Mouse (Mus musculus) heart, embryonic 12.5 days (tissue): ENCODE results near the gene Map3k14. TPM values are rescaled to one million over a fixed set of nuclear protein-coding genes. Genes with fewer than 3 reads are reported as not detected.

Source experiments
- ATAC-seq: fragments of 200-750 bp; cut with Nextera tagmentation; 2 replicates; pipeline ENCODE4 v1.8.0; 2017; ENCODE audit warnings: moderate TSS enrichment, moderate library complexity; ENCODE audit not compliant: insufficient number of reproducible peaks, low FRiP score
- H3K27ac ChIP-seq: fragments of 300-500 bp; sonication (generic); 2 replicates; pipeline ENCODE4 v1.5.1; 2016; ENCODE audit warnings: mild to moderate bottlenecking, moderate library complexity; ENCODE audit not compliant: poor library complexity, severe bottlenecking
- H3K27me3 ChIP-seq: fragments of 300-500 bp; sonication (generic); replicated peaks from 2 replicates; pipeline ENCODE4 v1.6.1; 2016; ENCODE audit warnings: mild to moderate bottlenecking, moderate library complexity
- H3K36me3 ChIP-seq: fragments of 300-500 bp; sonication (generic); 2 replicates; pipeline ENCODE4 v1.6.1; 2016; ENCODE audit warnings: mild to moderate bottlenecking, moderate library complexity
- H3K4me1 ChIP-seq: fragments of 300-500 bp; sonication (generic); replicated peaks from 2 replicates; pipeline ENCODE4 v1.6.1; 2016; ENCODE audit warnings: mild to moderate bottlenecking
- H3K4me2 ChIP-seq: fragments of 300-500 bp; sonication (generic); 2 replicates; pipeline ENCODE4 v1.6.1; 2016; ENCODE audit warnings: mild to moderate bottlenecking, moderate library complexity
- H3K4me3 ChIP-seq: fragments of 300-500 bp; sonication (generic); 2 replicates; pipeline ENCODE4 v1.5.1; 2016; ENCODE audit warnings: mild to moderate bottlenecking
- H3K9ac ChIP-seq: fragments of 300-500 bp; sonication (generic); 2 replicates; pipeline ENCODE4 v1.6.1; 2016; ENCODE audit warnings: mild to moderate bottlenecking, moderate library complexity
- H3K9me3 ChIP-seq: fragments of 300-500 bp; sonication (generic); replicated peaks from 2 replicates; pipeline ENCODE4 v1.6.1; 2016; ENCODE audit warnings: mild to moderate bottlenecking, moderate library complexity
- WGBS: fragments of 180-500 bp; shearing (Covaris S2); methylation state at CpG from one replicate; pipeline ENCODE4 v1.1.7; 2016; 5-methylcytosine and 5-hydroxymethylcytosine counted together
- polyA plus RNA-seq: library from polyadenylated mRNA; unstranded; fragments of >200 nt; fragmentation: Nextera tagmentation; extraction: Ambion mirVana; gene quantifications from 2 replicates; pipeline ENCODE4 v1.2.1, GENCODE M21; 2016

Map3k14 gene
- polyA plus RNA-seq, 1 experiment from 2014 or later, result 2.0 TPM

- H3K9ac ChIP-seq, result no peak overlapping the region
- ATAC-seq, result no peak
- 42% methylated on average over 9 of the region's 9 CpGs for WGBS
- peaks cover 16% of the 10 kb centered on the region for H3K4me1 ChIP-seq
- no peak overlapping the region for H3K4me3 ChIP-seq
- no peaks in the 10 kb centered on the region for H3K9me3 ChIP-seq
- no peak overlapping the region for H3K27ac ChIP-seq
- H3K27me3 ChIP-seq, result peaks cover 97% of the 10 kb centered on the region
- H3K36me3 ChIP-seq, result no peaks in the 10 kb centered on the region
- H3K4me2 ChIP-seq, result no peak overlapping the region
Measured at GRCm38 (mm10) chr11:103193825-103194168, 73.5 kb downstream of the Map3k14 start.

DNA sequence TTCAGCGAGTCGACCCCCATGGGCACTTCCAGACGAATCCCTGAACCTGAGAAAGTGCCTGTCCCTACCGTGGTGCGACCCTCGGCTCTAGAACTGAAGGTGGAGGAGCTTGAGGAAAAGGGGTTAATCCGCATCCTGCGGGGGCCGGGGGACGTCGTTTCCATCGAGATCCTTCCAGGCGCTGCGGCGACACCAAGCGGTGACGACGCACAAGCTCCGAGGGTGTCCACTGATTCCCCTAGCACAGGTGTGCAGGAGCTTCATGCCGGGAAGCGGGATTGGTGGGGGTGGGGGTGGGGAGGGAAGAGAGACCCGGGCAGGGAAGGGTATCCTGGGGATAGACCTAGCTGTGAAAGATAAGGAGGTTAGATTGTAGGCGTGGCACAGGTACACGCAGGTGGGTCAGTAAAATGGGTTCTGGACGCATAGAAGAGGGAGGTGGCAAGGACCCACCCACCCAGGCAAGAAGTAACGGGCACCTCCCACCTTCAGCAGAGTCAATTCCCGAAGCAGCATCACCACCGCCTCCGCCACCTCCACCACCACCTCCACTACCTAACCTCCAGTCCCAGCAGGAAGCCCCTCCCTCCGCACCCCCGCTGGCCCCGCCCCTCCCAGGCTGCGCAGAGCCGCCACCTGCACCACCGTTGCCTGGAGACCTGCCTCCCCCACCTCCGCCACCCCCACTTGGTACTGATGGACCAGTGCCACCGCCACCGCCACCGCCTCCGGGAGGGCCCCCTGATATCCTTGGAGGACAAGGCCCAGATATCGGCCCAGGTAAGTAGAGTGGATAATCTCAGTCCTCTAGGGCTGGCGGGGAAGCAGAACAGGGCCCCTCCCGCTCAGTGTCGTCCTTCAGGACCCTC is 74.1 kb downstream of the Map3k14 start:
- H3K9me3 ChIP-seq, result no peaks in the 10 kb centered on the region
- H3K27me3 ChIP-seq, result peaks cover 96% of the 10 kb centered on the region
- peak overlapping the region; percentile 29 for H3K9ac ChIP-seq
- H3K36me3 ChIP-seq, result no peaks in the 10 kb centered on the region
- peak overlapping the region; percentile 63 for H3K4me2 ChIP-seq
- 7% methylated on average over 43 of the region's 44 CpGs for WGBS
- H3K4me3 ChIP-seq, result peak overlapping the region; percentile 24; the same call in 1 of the 2 replicates
- no peak overlapping the region for H3K27ac ChIP-seq
- H3K4me1 ChIP-seq, result peaks cover 10% of the 10 kb centered on the region
- no peak; the same call in 1 of the 2 replicates for ATAC-seq

DNA sequence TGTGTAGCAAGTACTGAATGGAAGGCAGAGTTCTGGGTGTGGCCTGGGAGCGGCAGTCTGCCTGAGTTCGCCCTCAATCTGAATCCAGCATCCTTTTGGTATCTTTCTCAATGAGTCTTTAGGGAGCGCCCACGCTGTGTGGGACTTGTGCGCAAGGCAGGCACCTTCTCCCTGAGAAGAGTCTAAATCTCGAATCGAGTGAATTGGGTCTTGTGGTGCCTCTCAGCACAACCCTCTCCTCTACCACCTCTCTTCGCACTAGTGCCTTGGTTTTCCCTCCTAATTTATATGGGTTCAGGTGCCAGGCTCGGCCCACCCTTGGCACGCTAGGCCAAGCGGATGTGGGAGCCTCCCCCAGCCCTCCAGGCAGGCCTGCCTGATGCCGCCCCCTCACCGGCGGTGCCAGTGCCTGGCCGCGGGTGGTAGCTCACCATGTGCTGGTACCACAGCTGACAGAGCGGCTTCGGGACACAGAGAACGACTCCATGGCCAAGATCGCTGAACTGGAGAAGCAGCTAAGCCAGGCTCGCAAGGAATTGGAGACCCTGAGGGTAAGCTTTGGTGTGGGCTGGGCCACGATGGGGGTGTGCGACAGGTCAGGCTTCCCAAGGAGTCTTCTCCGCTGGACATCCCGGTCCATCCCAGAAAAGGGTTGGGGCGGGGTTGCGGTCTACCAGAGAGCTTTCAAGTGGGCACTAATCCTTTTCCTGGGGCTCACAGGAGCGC is 74.9 kb downstream of the Map3k14 start:
- no peaks in the 10 kb centered on the region for H3K36me3 ChIP-seq
- H3K4me2 ChIP-seq, result peak overlapping the region; percentile 63
- H3K27ac ChIP-seq, result no peak overlapping the region
- H3K4me3 ChIP-seq, result peak overlapping the region; percentile 24; the same call in 1 of the 2 replicates
- peaks cover 9% of the 10 kb centered on the region for H3K4me1 ChIP-seq
- H3K9me3 ChIP-seq, result no peaks in the 10 kb centered on the region
- peaks cover 93% of the 10 kb centered on the region for H3K27me3 ChIP-seq
- ATAC-seq, result no peak
- 21% methylated on average over 28 of the region's 28 CpGs for whole genome bisulfite sequencing
- peak overlapping the region; percentile 29 for H3K9ac ChIP-seq

GRCm38 (mm10) chr11:103184891-103185290 is 82.4 kb downstream of the Map3k14 start:
- no peaks in the 10 kb centered on the region for H3K36me3 ChIP-seq
- H3K9ac ChIP-seq, result no peak overlapping the region
- peaks cover 53% of the 10 kb centered on the region for H3K27me3 ChIP-seq
- H3K9me3 ChIP-seq, result no peaks in the 10 kb centered on the region
- no peak overlapping the region for H3K4me2 ChIP-seq
- H3K4me3 ChIP-seq, result no peak overlapping the region
- H3K4me1 ChIP-seq, result no peaks in the 10 kb centered on the region
- no peak for ATAC-seq
- H3K27ac ChIP-seq, result no peak overlapping the region
- WGBS, result 33% methylated on average over 2 of the region's 2 CpGs

- Histone ChIP-seq H3K27ac (no peak overlapping the region), H3K4me1 (peaks cover 11% of the 10 kb centered on the region), H3K9me3 (no peaks in the 10 kb centered on the region), H3K36me3 (no peaks in the 10 kb centered on the region), H3K4me3 (no peak overlapping the region), H3K4me2 (no peak overlapping the region), H3K9ac (no peak overlapping the region), H3K27me3 (peaks cover 49% of the 10 kb centered on the region)
- 73% methylated on average over 3 of the region's 3 CpGs for WGBS
- ATAC-seq, result no peak
Measured at GRCm38 (mm10) chr11:103181911-103182310, 85.4 kb downstream of the Map3k14 start.

GRCm38 (mm10) chr11:103181349-103181748 is 85.9 kb downstream of the Map3k14 start:
- Histone ChIP-seq H3K27ac (no peak overlapping the region), H3K36me3 (no peaks in the 10 kb centered on the region), H3K27me3 (peaks cover 49% of the 10 kb centered on the region), H3K4me1 (peaks cover 15% of the 10 kb centered on the region), H3K4me2 (no peak overlapping the region), H3K9ac (no peak overlapping the region), H3K4me3 (no peak overlapping the region), H3K9me3 (no peaks in the 10 kb centered on the region)
- ATAC-seq, result no peak
- WGBS, result 72% methylated on average over 9 of the region's 9 CpGs

DNA sequence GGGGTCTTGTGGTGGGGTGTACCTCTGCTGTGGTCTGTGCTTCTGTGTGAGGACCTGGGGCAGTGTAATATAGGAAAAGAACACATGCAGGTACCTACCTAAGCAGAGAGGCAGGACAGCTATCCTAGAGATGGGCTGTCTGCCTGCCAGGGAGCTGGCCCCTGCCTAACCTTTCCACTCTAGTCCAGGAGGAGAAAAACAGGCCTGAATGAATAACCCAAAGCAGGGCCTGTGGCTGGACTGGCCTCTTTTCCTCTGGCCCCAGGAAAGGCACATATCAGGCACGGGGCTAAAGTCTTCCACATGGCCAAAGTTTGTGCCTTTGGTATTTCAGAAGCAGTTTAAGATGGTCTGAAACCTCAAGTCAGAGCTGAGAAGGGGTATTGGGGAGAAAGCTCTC is 86.8 kb downstream of the Map3k14 start:
- WGBS, result 61% methylated on average over 1 of the region's 1 CpGs
- peaks cover 45% of the 10 kb centered on the region for H3K27me3 ChIP-seq
- ATAC-seq, result no peak

DNA sequence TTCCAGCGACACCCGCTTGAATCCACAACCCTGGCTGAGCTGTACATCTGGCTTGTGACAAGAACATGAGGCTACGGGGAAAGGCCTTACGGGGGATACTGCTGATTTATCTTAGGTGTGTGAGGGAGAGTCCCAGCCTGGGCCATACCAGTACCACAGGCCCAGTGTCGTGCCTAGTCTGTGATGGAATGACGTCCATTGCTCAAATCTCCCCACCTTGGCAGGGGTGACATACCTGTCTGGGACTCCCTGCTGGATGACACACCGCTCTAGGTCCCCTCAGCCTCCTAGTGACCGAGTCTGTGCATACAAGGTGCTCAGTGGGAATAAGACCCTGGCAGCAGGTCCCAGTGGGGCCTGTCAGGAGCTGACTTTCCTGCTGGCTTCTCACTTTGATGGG is 88.5 kb downstream of the Map3k14 start:
- no peak overlapping the region for H3K4me2 ChIP-seq
- peaks cover 44% of the 10 kb centered on the region for H3K27me3 ChIP-seq
- H3K36me3 ChIP-seq, result no peaks in the 10 kb centered on the region
- H3K27ac ChIP-seq, result no peak overlapping the region
- 82% methylated on average over 8 of the region's 8 CpGs for WGBS
- H3K9me3 ChIP-seq, result no peaks in the 10 kb centered on the region
- peaks cover 21% of the 10 kb centered on the region for H3K4me1 ChIP-seq
- no peak overlapping the region for H3K4me3 ChIP-seq
- ATAC-seq, result no peak
- no peak overlapping the region for H3K9ac ChIP-seq

More for the DNA sequence above, 86.8 kb downstream of the Map3k14 start:
- Histone ChIP-seq H3K4me3 (no peak overlapping the region), H3K36me3 (no peaks in the 10 kb centered on the region), H3K27ac (no peak overlapping the region), H3K4me1 (peaks cover 15% of the 10 kb centered on the region), H3K9ac (no peak overlapping the region), H3K9me3 (no peaks in the 10 kb centered on the region), H3K4me2 (no peak overlapping the region)

GRCm38 (mm10) chr11:103177815-103178485 is 89.3 kb downstream of the Map3k14 start:
- no peak overlapping the region for H3K4me3 ChIP-seq
- no peak for ATAC-seq

GRCm38 (mm10) chr11:103177216-103177615 is 90.1 kb downstream of the Map3k14 start:
- H3K4me1 ChIP-seq, result peaks cover 22% of the 10 kb centered on the region
- no peak for ATAC-seq
- no peaks in the 10 kb centered on the region for H3K9me3 ChIP-seq
- 39% methylated on average over 5 of the region's 5 CpGs for WGBS
- H3K27me3 ChIP-seq, result peaks cover 49% of the 10 kb centered on the region
- H3K4me3 ChIP-seq, result no peak overlapping the region
- H3K4me2 ChIP-seq, result 0 out of 2 replicates have a peak overlapping the region, but pooled peaks have one; percentile 20
- no peak overlapping the region for H3K9ac ChIP-seq
- no peaks in the 10 kb centered on the region for H3K36me3 ChIP-seq
- no peak overlapping the region for H3K27ac ChIP-seq

More at GRCm38 (mm10) chr11:103177815-103178485, 89.3 kb downstream of the Map3k14 start:
- H3K9ac ChIP-seq, result no peak overlapping the region
- peaks cover 50% of the 10 kb centered on the region for H3K27me3 ChIP-seq
- WGBS, result 76% methylated on average over 15 of the region's 15 CpGs
- H3K4me2 ChIP-seq, result no peak overlapping the region
- no peaks in the 10 kb centered on the region for H3K9me3 ChIP-seq
- H3K27ac ChIP-seq, result no peak overlapping the region
- peaks cover 21% of the 10 kb centered on the region for H3K4me1 ChIP-seq
- no peaks in the 10 kb centered on the region for H3K36me3 ChIP-seq

DNA sequence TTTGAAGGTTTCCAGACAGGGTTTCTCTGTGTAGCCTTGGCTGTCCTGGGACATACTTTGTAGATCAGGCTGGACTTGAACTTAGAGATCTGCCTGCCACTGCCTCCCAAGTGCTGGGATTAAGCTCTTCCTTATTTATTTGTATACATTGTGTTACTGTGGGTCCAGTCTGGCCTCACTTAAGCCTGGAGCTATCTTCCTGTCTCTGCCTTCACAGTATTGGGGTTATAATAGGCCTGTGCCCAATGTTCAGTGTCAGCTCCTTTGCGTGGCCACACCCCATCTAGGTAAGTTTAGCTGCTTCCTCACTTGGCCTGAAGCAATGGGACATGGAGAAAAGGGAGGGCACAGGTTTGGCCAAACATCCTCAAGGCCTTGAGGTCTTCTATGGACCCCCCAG is 90.8 kb downstream of the Map3k14 start:
- WGBS, result 85% methylated on average over 1 of the region's 1 CpGs
- Histone ChIP-seq H3K27me3 (peaks cover 50% of the 10 kb centered on the region), H3K9ac (no peak overlapping the region), H3K27ac (no peak overlapping the region), H3K9me3 (no peaks in the 10 kb centered on the region), H3K4me2 (no peak overlapping the region), H3K36me3 (no peaks in the 10 kb centered on the region), H3K4me3 (no peak overlapping the region), H3K4me1 (peaks cover 29% of the 10 kb centered on the region)
- ATAC-seq, result no peak
